Mouse (Mus musculus) neural tube, embryonic 10.5 days (tissue): Measurements from ENCODE around the gene Xlr4b.
"Not testable (repeated sequence)": the region's sequence is repeated elsewhere in the genome, so short reads cannot be mapped to it uniquely, and the experiment has no call there.

Experiments used
- DNase-seq: peaks from one replicate; pipeline ENCODE4 v3.0.0-alpha.2; 2017; ENCODE audit warnings: low spot score; ENCODE audit errors: extremely low spot score

Gene Xlr4b

GRCm38 (mm10) chrX:73213819-73214564 lies at the start of gene Xlr4b:
Xlr4b (plus strand) TSS chrX:73214333.
- DNase-seq: not testable (repeated sequence)

DNA sequence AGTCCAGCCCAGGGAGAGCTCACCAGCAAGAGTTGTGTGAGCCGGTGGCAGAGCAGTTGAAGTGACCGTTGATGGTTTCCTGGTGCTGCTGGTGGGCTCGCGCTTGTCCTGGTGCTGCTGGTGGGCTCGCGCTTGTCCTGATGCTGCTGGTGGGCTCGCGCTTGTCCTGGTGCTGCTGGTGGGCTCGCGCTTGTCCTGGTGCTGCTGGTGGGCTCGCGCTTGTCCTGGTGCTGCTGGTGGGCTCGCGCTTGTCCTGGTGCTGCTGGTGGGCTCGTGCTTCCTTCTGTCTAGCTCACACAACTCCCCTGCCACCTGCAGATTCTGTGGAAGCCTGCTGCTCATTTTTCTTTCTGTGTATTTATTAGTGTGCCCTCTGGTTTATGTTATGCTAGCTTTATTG lies 37.2 kb upstream of the Xlr4b start, which contains the start of gene Spin2d:
Gene Spin2d, minus strand, starts transcription at position 101 of the 400 bp plus-strand sequence.
- not testable (repeated sequence) for DNase-seq

- DNase-seq: not testable (repeated sequence)
Observed at GRCm38 (mm10) chrX:73191934-73192333, 22.2 kb upstream of the Xlr4b start, which contains the start of gene Xlr3b. Xlr3b (plus strand) TSS chrX:73192207.

- DNase-seq: no peak
Observed at GRCm38 (mm10) chrX:73225365-73225764, 11.2 kb downstream of the Xlr4b start.

GRCm38 (mm10) chrX:73227914-73228605 lies 13.9 kb downstream of the Xlr4b start, which contains the start of gene F8a:
F8a (plus strand) TSS chrX:73228291.
- DNase-seq: peak; percentile 76

DNA sequence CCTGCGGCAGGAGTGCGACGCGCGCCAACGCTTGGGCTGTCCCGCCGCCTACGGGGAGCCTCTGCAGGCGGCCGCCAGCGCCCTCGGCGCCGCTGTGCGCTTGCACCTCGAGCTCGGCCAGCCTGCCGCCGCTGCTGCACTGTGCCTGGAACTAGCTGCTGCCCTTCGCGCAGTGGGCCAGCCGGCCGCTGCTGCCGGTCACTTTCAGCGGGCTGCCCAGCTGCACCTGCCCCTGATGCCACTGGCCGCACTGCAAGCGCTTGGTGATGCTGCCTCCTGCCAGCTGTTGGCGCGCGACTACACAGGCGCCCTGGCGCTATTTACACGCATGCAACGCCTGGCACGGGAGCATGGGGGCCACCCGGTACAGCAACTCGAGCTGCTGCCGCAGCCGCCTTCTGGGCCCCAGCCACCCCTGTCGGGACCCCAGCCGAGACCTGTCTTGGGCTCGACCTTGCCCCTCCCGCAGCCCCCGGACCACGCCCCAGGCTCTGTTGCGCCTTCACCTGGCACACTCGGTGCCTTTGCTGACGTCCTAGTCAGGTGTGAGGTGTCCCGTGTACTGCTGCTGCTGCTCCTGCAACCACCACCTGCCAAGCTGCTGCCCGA lies 14.6 kb downstream of the Xlr4b start:
- peak; percentile 30 for DNase-seq

DNA sequence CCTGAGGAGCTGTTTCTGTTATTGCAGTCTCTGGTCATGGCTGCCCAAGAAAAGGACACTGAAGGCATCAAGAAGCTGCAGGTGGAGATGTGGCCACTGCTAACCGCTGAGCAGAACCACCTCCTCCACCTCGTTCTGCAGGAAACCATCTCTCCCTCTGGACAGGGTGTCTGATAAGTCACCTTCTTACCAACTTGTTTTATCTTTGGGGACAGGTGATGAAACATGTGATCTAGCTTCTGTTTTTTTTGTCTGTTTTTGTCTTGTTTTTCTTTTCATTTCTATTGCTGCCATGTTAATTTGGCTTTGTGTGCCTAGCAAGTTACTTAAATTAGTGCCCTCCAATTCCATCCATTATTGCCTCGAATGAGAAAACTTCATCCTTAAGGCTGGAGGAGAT lies 15.2 kb downstream of the Xlr4b start:
- no peak for DNase-seq

GRCm38 (mm10) chrX:73242821-73243325 lies 28.7 kb downstream of the Xlr4b start, which contains the start of gene Xlr4c:
Xlr4c (minus strand) TSS chrX:73243130.
- DNase-seq: not testable (repeated sequence)

DNA sequence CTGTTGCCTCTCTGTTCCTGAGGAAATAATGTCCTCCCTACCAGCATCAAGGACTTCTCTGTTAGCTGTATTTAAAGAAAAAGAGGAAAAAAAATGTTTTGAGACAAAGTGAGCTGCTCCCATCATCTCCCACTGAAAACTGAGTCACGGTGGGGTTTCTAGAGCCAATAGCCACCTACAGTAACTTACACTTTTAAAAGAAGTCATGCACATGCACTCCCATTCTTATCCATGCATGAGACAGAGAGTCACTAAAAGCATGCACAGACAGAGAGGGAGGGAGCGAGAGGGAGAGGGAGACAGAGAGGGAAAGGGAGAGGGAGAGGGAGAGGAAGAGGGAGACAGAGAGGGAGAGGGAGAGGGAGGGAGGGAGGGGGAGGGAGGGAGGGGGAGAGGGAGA lies 48.3 kb downstream of the Xlr4b start:
- DNase-seq: not testable (repeated sequence)

GRCm38 (mm10) chrX:73265270-73265669 lies 51.1 kb downstream of the Xlr4b start, which contains the start of gene Xlr3c:
Xlr3c (minus strand) TSS chrX:73265390.
- not testable (repeated sequence) for DNase-seq
